Mouse (Mus musculus) liver, embryonic 14.5 days (tissue): ENCODE results near the gene Ankrd63. TPM values are rescaled to one million over a fixed set of nuclear protein-coding genes. Genes with fewer than 3 reads are reported as not detected.

Experiments
- ATAC-seq: fragments of 200-750 bp; cut with Nextera tagmentation; 2 replicates; pipeline ENCODE4 v1.8.0; 2017; ENCODE audit warnings: moderate number of reproducible peaks, mild to moderate bottlenecking, moderate library complexity; ENCODE audit not compliant: insufficient read depth
- DNase-seq, 3 experiments: peaks; one replicate each; pipeline ENCODE4 v3.0.0-alpha.2; 2012 to 2013; ENCODE audit warnings: low read depth in 3 of 3, low spot score in 3 of 3
- H3K27ac ChIP-seq: fragments of 300-500 bp; sonication (generic); 2 replicates; pipeline ENCODE4 v1.5.1; 2014; ENCODE audit warnings: moderate library complexity, mild to moderate bottlenecking, control low read depth, inconsistent platforms
- H3K27me3 ChIP-seq: fragments of 300-500 bp; sonication (generic); 2 replicates; pipeline ENCODE4 v1.6.1; 2014; ENCODE audit warnings: mild to moderate bottlenecking, low read length, moderate library complexity; ENCODE audit not compliant: control insufficient read depth, insufficient read depth
- H3K36me3 ChIP-seq: fragments of 300-500 bp; sonication (generic); replicated peaks from 2 replicates; pipeline ENCODE4 v1.6.1; 2014; ENCODE audit warnings: low read depth; ENCODE audit not compliant: control insufficient read depth, insufficient read depth
- H3K4me1 ChIP-seq, 2 experiments: fragments of 200-500 bp in 1 of 2; fragments of 300-500 bp in 1 of 2; sonication (generic) in 1 of 2; replicated peaks; 2 replicates each; pipeline ENCODE4 v1.6.1; 2012 to 2014; ENCODE audit warnings: antibody characterized with exemption in 1 of 2, inconsistent platforms in 1 of 2, low read length in 1 of 2; ENCODE audit not compliant: control insufficient read depth in 2 of 2, insufficient read depth in 2 of 2
- H3K4me2 ChIP-seq: fragments of 300-500 bp; sonication (generic); 2 replicates; pipeline ENCODE4 v1.6.1; 2014; ENCODE audit warnings: low read depth, mild to moderate bottlenecking, control low read depth, moderate library complexity
- H3K4me3 ChIP-seq, 2 experiments: fragments of 200-500 bp in 1 of 2; fragments of 300-500 bp in 1 of 2; sonication (generic) in 1 of 2; 2 replicates each; pipeline ENCODE4 v1.5.1; 2012 to 2014; ENCODE audit warnings: low read depth in 2 of 2, low read length in 2 of 2, mild to moderate bottlenecking in 2 of 2, control low read depth in 1 of 2, inconsistent platforms in 1 of 2, moderate library complexity in 1 of 2; ENCODE audit not compliant: insufficient read depth in 1 of 2
- H3K9ac ChIP-seq: fragments of 300-500 bp; sonication (generic); replicated peaks from 2 replicates; pipeline ENCODE4 v1.6.1; 2014; ENCODE audit warnings: mild to moderate bottlenecking, control low read depth, moderate library complexity
- H3K9me3 ChIP-seq: fragments of 300-500 bp; sonication (generic); 2 replicates; pipeline ENCODE4 v1.6.1; 2016; ENCODE audit warnings: low read length, mixed read lengths; ENCODE audit not compliant: control insufficient read depth
- CTCF ChIP-seq: IDR thresholded peaks from 2 replicates; pipeline ENCODE4 v1.5.1; 2016; ENCODE audit warnings: antibody characterized with exemption, low read depth, control low read depth
- EP300 ChIP-seq: IDR thresholded peaks from 2 replicates; pipeline ENCODE4 v1.6.1; 2016; ENCODE audit warnings: antibody characterized with exemption, low read depth
- WGBS: fragments of 180-500 bp; shearing (Covaris S2); extraction: QIAGEN DNeasy Blood & Tissue Kit; methylation state at CpG from one replicate; pipeline ENCODE4 v1.1.7; 2014; ENCODE audit not compliant: insufficient replicate concordance; 5-methylcytosine and 5-hydroxymethylcytosine counted together
- polyA plus RNA-seq, 2 experiments: library from polyadenylated mRNA; depleted of rRNA in 1 of 2; stranded (reverse) in 1 of 2; unstranded in 1 of 2; fragments of >200 nt; fragmentation: Nextera tagmentation in 1 of 2; extraction: Ambion mirVana in 1 of 2; gene quantifications; 2 replicates each; pipeline versions ENCODE4 v1.2.1 to v1.2.3; 2012 to 2014

Ankrd63 gene
- polyA plus RNA-seq, 2 experiments, result 0.03 to 0.07 TPM

- H3K4me1 ChIP-seq, result peaks cover 1 to 6% of the 10 kb centered on the region in 2 experiments
- WGBS, result 57% methylated on average over 6 of the region's 6 CpGs
- no peaks in the 10 kb centered on the region for H3K9me3 ChIP-seq
- no peaks in the 10 kb centered on the region for H3K36me3 ChIP-seq
- DNase-seq (no peak), ATAC-seq (no peak)
- no peak for TF ChIP-seq CTCF
- TF ChIP-seq EP300, result no peak
- no peaks in the 10 kb centered on the region; the same call in 1 of the 2 replicates for H3K27me3 ChIP-seq
- no peak overlapping the region for H3K4me3 ChIP-seq
- no peak overlapping the region for H3K9ac ChIP-seq
- H3K4me2 ChIP-seq, result no peak overlapping the region
- H3K27ac ChIP-seq, result no peak overlapping the region
Measured at GRCm38 (mm10) chr2:118669245-118669644, 34.5 kb downstream of the Ankrd63 start.

- ATAC-seq (no peak), DNase-seq (no peak)
- no peak for TF ChIP-seq EP300
- TF ChIP-seq CTCF, result no peak
- H3K9me3 ChIP-seq, result no peaks in the 10 kb centered on the region
- H3K27ac ChIP-seq, result no peak overlapping the region
- no peak overlapping the region for H3K4me3 ChIP-seq
- H3K36me3 ChIP-seq, result no peaks in the 10 kb centered on the region
- no peaks in the 10 kb centered on the region; the same call in 1 of the 2 replicates for H3K27me3 ChIP-seq
- H3K9ac ChIP-seq, result no peak overlapping the region
- WGBS, result 65% methylated on average over 5 of the region's 5 CpGs
- H3K4me1 ChIP-seq, result peaks cover 21 to 25% of the 10 kb centered on the region in 2 experiments
- no peak overlapping the region for H3K4me2 ChIP-seq
Measured at GRCm38 (mm10) chr2:118667181-118667580, 36.6 kb downstream of the Ankrd63 start.

GRCm38 (mm10) chr2:118665616-118666015, 38.1 kb downstream of the Ankrd63 start:
- H3K4me2 ChIP-seq, result no peak overlapping the region
- no peak overlapping the region for H3K27ac ChIP-seq
- H3K4me1 ChIP-seq, result peaks cover 33 to 40% of the 10 kb centered on the region in 2 experiments
- TF ChIP-seq EP300 (no peak), CTCF (no peak)
- DNase-seq (no peak), ATAC-seq (no peak)
- no peaks in the 10 kb centered on the region for H3K36me3 ChIP-seq
- H3K27me3 ChIP-seq, result no peaks in the 10 kb centered on the region
- WGBS, result 80% methylated on average over 4 of the region's 4 CpGs
- no peak overlapping the region for H3K9ac ChIP-seq
- no peaks in the 10 kb centered on the region for H3K9me3 ChIP-seq
- H3K4me3 ChIP-seq, result no peak overlapping the region

GRCm38 (mm10) chr2:118664975-118665516, 38.7 kb downstream of the Ankrd63 start:
- Histone ChIP-seq H3K4me1 (peaks cover 36 to 44% of the 10 kb centered on the region in 2 experiments), H3K9me3 (no peaks in the 10 kb centered on the region), H3K9ac (no peak overlapping the region), H3K27me3 (no peaks in the 10 kb centered on the region), H3K4me3 (no peak overlapping the region), H3K4me2 (no peak overlapping the region), H3K36me3 (no peaks in the 10 kb centered on the region), H3K27ac (no peak overlapping the region)
- no peak for ATAC-seq
- DNase-seq, result no peak
- no peak for TF ChIP-seq EP300
- no peak for TF ChIP-seq CTCF
- 52% methylated on average over 3 of the region's 3 CpGs for WGBS

GRCm38 (mm10) chr2:118663804-118664766, 39.7 kb downstream of the Ankrd63 start:
- no peak for DNase-seq

More at GRCm38 (mm10) chr2:118663804-118664766, 39.7 kb downstream of the Ankrd63 start:
- H3K9ac ChIP-seq, result peak overlapping the region; percentile 64
- no peak for TF ChIP-seq EP300
- peak; percentile 46 for TF ChIP-seq CTCF
- H3K27me3 ChIP-seq, result no peaks in the 10 kb centered on the region
- H3K9me3 ChIP-seq, result no peaks in the 10 kb centered on the region
- no peak; the same call in 1 of the 2 replicates for ATAC-seq
- WGBS, result 49% methylated on average over 19 of the region's 19 CpGs
- peak overlapping the region; percentile 55 to 56 for H3K4me3 ChIP-seq
- H3K4me1 ChIP-seq, result peaks cover 42 to 52% of the 10 kb centered on the region in 2 experiments
- H3K36me3 ChIP-seq, result no peaks in the 10 kb centered on the region
- H3K4me2 ChIP-seq, result peak overlapping the region; percentile 91
- H3K27ac ChIP-seq, result no peak overlapping the region
